Mouse (Mus musculus) bone marrow, adult 2 months (tissue): ENCODE data around the gene C7.

ENCODE experiments used
- CTCF ChIP-seq: fragments of 200-500 bp; IDR thresholded peaks from 2 replicates; pipeline ENCODE4 v1.5.1; 2011; ENCODE audit warnings: low read length, control low read depth; ENCODE audit not compliant: control insufficient read depth, insufficient read depth
- POLR2A ChIP-seq: fragments of 200-500 bp; IDR thresholded peaks from 2 replicates; pipeline ENCODE4 v1.6.1; 2011; ENCODE audit warnings: low read depth, mild to moderate bottlenecking, control low read depth, low read length, borderline replicate concordance; ENCODE audit not compliant: control insufficient read depth

GRCm38 (mm10) chr15:5102312-5102711 lies 38.8 kb upstream of the C7 start:
- TF ChIP-seq POLR2A: no peak
- TF ChIP-seq CTCF: no peak
